Mouse (Mus musculus): ENCODE measurements around the gene Ak3.

Ak3 gene

GRCm38 (mm10) chr19:29047334-29048170 lies at the start of gene Ak3:
Gene Ak3 (minus strand): TSS chr19:29047961.
- DNase-seq (ENCODE audit: low spot score in 2 of 2), result peak; percentile 70 to 71

GRCm38 (mm10) chr19:29092194-29092593 lies 44.4 kb upstream of the Ak3 start:
- no peak for DNase-seq (ENCODE audit: low spot score in 2 of 2)

GRCm38 (mm10) chr19:29088628-29089027 lies 40.9 kb upstream of the Ak3 start:
- DNase-seq (ENCODE audit: low spot score in 2 of 2), result no peak

GRCm38 (mm10) chr19:29074802-29075201 lies 27.0 kb upstream of the Ak3 start:
- DNase-seq (ENCODE audit: low spot score in 2 of 2), result no peak

- no peak for DNase-seq (ENCODE audit: low spot score in 2 of 2)
Observed at GRCm38 (mm10) chr19:29069195-29069594, 21.4 kb upstream of the Ak3 start.

- no peak for DNase-seq (ENCODE audit: low spot score in 2 of 2)
Observed at GRCm38 (mm10) chr19:29066981-29067471, 19.3 kb upstream of the Ak3 start.

GRCm38 (mm10) chr19:29064451-29065102 lies 16.8 kb upstream of the Ak3 start:
- no peak for DNase-seq (ENCODE audit: low spot score in 2 of 2)

- peak; percentile 78 to 87 for DNase-seq (ENCODE audit: low spot score in 2 of 2)
Observed at GRCm38 (mm10) chr19:29063577-29064363, 16.0 kb upstream of the Ak3 start.

- DNase-seq (ENCODE audit: low spot score in 2 of 2), result no peak
Observed at GRCm38 (mm10) chr19:29063009-29063408, 15.2 kb upstream of the Ak3 start.

- DNase-seq (ENCODE audit: low spot score in 2 of 2), result no peak
Observed at GRCm38 (mm10) chr19:29060299-29060698, 12.5 kb upstream of the Ak3 start.

GRCm38 (mm10) chr19:29059688-29060087 lies 11.9 kb upstream of the Ak3 start:
- no peak for DNase-seq (ENCODE audit: low spot score in 2 of 2)

GRCm38 (mm10) chr19:29058741-29059140 lies 11.0 kb upstream of the Ak3 start:
- DNase-seq (ENCODE audit: low spot score in 2 of 2), result no peak

- DNase-seq (ENCODE audit: low spot score in 2 of 2), result no peak
Observed at GRCm38 (mm10) chr19:29055469-29055868, 7.7 kb upstream of the Ak3 start.

GRCm38 (mm10) chr19:29054594-29054993 lies 6.8 kb upstream of the Ak3 start:
- DNase-seq (ENCODE audit: low spot score in 2 of 2), result no peak

GRCm38 (mm10) chr19:29052786-29053185 lies 5.0 kb upstream of the Ak3 start:
- DNase-seq (ENCODE audit: low spot score in 2 of 2), result no peak

- no peak for DNase-seq (ENCODE audit: low spot score in 2 of 2)
Observed at GRCm38 (mm10) chr19:29050186-29050980, 2.6 kb upstream of the Ak3 start.

GRCm38 (mm10) chr19:29049401-29050075 lies 1.8 kb upstream of the Ak3 start:
- no peak for DNase-seq (ENCODE audit: low spot score in 2 of 2)

GRCm38 (mm10) chr19:29046961-29047333 lies 814 bp downstream of the Ak3 start:
- no peak for DNase-seq (ENCODE audit: low spot score in 2 of 2)

- no peak for DNase-seq (ENCODE audit: low spot score in 2 of 2)
Observed at GRCm38 (mm10) chr19:29045956-29046650, 1.7 kb downstream of the Ak3 start.

GRCm38 (mm10) chr19:29045369-29045768 lies 2.4 kb downstream of the Ak3 start:
- no peak for DNase-seq (ENCODE audit: low spot score in 2 of 2)
